ENCODE assay signal across 8 mouse cellular contexts in the genomic region with DNA sequence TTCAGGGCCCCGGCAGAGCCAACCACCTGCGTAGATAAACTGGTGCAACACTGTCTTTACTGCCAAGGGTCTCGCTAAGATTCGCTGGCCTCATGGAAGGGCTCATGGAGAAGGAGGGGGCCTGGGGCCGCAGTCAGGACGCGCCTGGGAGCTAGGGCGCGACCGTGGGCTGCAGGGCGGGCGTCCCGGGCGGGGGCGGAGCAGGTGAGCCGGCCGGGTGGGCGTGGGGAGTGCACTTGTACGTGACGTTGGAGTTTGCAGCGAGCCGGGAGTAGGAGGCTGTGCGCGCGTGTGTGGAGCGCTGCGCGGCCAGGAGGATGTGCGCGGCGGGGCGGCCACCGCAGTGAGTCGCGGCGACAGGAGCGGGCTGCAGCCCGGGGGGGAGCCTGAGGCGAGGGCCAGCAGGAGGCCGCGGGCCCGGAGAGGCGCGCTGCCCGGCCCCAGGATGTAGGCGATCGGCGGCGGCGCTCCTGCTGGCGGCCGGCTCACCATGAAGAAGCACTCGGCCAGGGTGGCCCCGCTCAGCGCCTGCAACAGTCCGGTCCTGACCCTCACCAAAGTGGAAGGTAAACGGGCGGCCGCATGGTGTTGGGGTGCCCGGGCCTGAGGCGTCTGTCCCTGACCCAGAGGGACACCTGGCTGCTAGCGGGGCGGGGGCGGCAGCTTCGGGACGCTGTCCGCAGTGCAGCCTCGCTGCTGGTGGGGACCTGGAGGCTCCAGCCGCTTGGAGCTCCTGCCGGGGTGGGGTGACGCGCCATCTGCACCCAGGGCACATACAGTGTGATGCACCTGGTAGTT. TPM values are rescaled to one million over a fixed set of nuclear protein-coding genes. Genes with fewer than 3 reads are reported as not detected.
DNase-seq lines count a peak whose midpoint lies in the region; ATAC-seq and TF ChIP-seq lines count a peak whose summit lies in the region.

A gene (plus strand): TSS at position 263 of the 798 bp plus-strand sequence.

- in situ Hi-C loops in Patski (cut with MboI; ENCODE audit: low pct_unique_long_range_greater_than_20kb), result no loop called here

- no peaks in the 10 kb centered on the region for H3K9me3 ChIP-seq in forebrain, embryonic 14.5 days (replicated peaks; ENCODE audit: control insufficient read depth, low read length)
- no peaks in the 10 kb centered on the region for H3K9me3 ChIP-seq in intestine, embryonic 14.5 days (ENCODE audit: control insufficient read depth, low read length)

- no peak for TF ChIP-seq CTCF in Patski (IDR thresholded peaks at IDR 0.05)

- no peaks in the 10 kb centered on the region for H3K36me3 ChIP-seq in forebrain, embryonic 14.5 days (ENCODE audit: control insufficient read depth, insufficient read depth, low read length)
- H3K36me3 ChIP-seq in intestine, embryonic 14.5 days (ENCODE audit: control insufficient read depth, insufficient read depth, low read length), result no peaks in the 10 kb centered on the region

- no peak within 1 kb of the TSS for H3K27ac ChIP-seq in forebrain, embryonic 14.5 days (ENCODE audit: low read depth, low read length)
- H3K27ac ChIP-seq in intestine, embryonic 14.5 days (ENCODE audit: low read depth), result no peak within 1 kb of the TSS

- H3K4me3 ChIP-seq in forebrain, embryonic 14.5 days (ENCODE audit: low read depth, low read length), result peak within 1 kb of the TSS; percentile 45
- peak within 1 kb of the TSS; percentile 44 for H3K4me3 ChIP-seq in intestine, embryonic 14.5 days (ENCODE audit: low read depth, low read length)

- DNase-seq in Patski (ENCODE audit: low read depth, low spot score), result no peak
- DNase-seq in cerebellum, adult 11 months, result peak; percentile 73
- peak; percentile 48 for DNase-seq in forebrain, embryonic 14.5 days (ENCODE audit: low spot score)
- DNase-seq in intestine, embryonic 14.5 days (ENCODE audit: low spot score), result peak; percentile 76
- DNase-seq in left cerebral cortex, adult 8-10 months (ENCODE audit: low spot score in 2 of 2), result peak; percentile 40 to 78
- DNase-seq in lung, postnatal 36 days, result peak; percentile 16
- peak; percentile 67 to 77 for DNase-seq in right cerebral cortex, postnatal 36 days (ENCODE audit: low spot score in 2 of 2)
- no peak for DNase-seq in MN1 (ENCODE audit: low spot score)

- POLR2A ChIA-PET in Patski (lab: Charles Lee), result no interaction called here

- H3K9ac ChIP-seq in forebrain, embryonic 14.5 days (ENCODE audit: low read length), result peak within 1 kb of the TSS; percentile 64
- peak within 1 kb of the TSS; percentile 40; the same call in 1 of the 2 replicates for H3K9ac ChIP-seq in intestine, embryonic 14.5 days (ENCODE audit: low read length)

- ATAC-seq in Patski, result peak; percentile 51
- ATAC-seq in forebrain, embryonic 14.5 days, result peak; percentile 79
- peak; percentile 63 for ATAC-seq in intestine, embryonic 14.5 days (replicated peaks; ENCODE audit: low FRiP score, low TSS enrichment, low read depth)

- CTCF ChIA-PET in Patski (lab: Charles Lee), result interaction anchor here (1.2 to 4.0 kb wide), 5 partner anchors 17 to 86 kb away, joined by 4 to 23 read pairs (median 8); no protein-coding TSS in a partner anchor

- H3K4me1 ChIP-seq in forebrain, embryonic 14.5 days (ENCODE audit: control insufficient read depth, insufficient read depth, low read length), result peaks cover 2% of the 10 kb centered on the region; the same call in 1 of the 2 replicates
- H3K4me1 ChIP-seq in intestine, embryonic 14.5 days (replicated peaks; ENCODE audit: control insufficient read depth, insufficient read depth, low read length), result no peaks in the 10 kb centered on the region; the same call in 1 of the 2 replicates

- WGBS in forebrain, embryonic 14.5 days, result under 1% methylated on average over 63 of the region's 72 CpGs
- WGBS in intestine, embryonic 14.5 days, result under 1% methylated on average over 72 of the region's 72 CpGs

- peak within 1 kb of the TSS; percentile 72 for H3K4me2 ChIP-seq in forebrain, embryonic 14.5 days (ENCODE audit: low read length)
- peak within 1 kb of the TSS; percentile 90 for H3K4me2 ChIP-seq in intestine, embryonic 14.5 days (ENCODE audit: low read length)

- H3K27me3 ChIP-seq in Patski, result no peaks in the 10 kb centered on the region
- peaks cover 9% of the 10 kb centered on the region for H3K27me3 ChIP-seq in forebrain, embryonic 14.5 days (replicated peaks; ENCODE audit: control insufficient read depth, insufficient read depth, low read length)
- peaks cover 12% of the 10 kb centered on the region for H3K27me3 ChIP-seq in intestine, embryonic 14.5 days (replicated peaks; ENCODE audit: control insufficient read depth, insufficient read depth, low read length)

RNA-seq across cellular contexts. Expression of the gene that starts here (rescaled TPM):
- polyA plus RNA-seq in Patski (2021), result 24.4 TPM
- 0.24 and 0.54 TPM in 2 replicates for polyA plus RNA-seq in forebrain, embryonic 14.5 days (2014; fragmentation: Nextera tagmentation; extraction: Ambion mirVana)
- polyA plus RNA-seq in intestine, embryonic 14.5 days (2014; fragmentation: Nextera tagmentation; extraction: Ambion mirVana), result 0.30 and 0.38 TPM in 2 replicates
- 10 to 100 TPM; 33.6 to 40.5 (median 36.6) TPM for total RNA-seq in left cerebral cortex, adult 8-10 months (2022)

Comparison
In these comparisons a context has a peak if more than half of its experiments do, and no peak if none do; other contexts are left out.
1. RNA of the gene that starts here (polyA plus RNA-seq): 24.4 TPM in Patski (single experiment); 0.30 to 0.38 TPM in intestine, embryonic 14.5 days and 0.24 to 0.54 TPM in forebrain, embryonic 14.5 days; every median in the first group is over 10 times any median in the second.
2. Peak in DNase-seq, ATAC-seq, H3K4me3 ChIP-seq, H3K9ac ChIP-seq and H3K4me2 ChIP-seq in forebrain, embryonic 14.5 days; RNA of the gene not detected or under 1 TPM.
3. Peak in DNase-seq, ATAC-seq, H3K4me3 ChIP-seq, H3K9ac ChIP-seq and H3K4me2 ChIP-seq in intestine, embryonic 14.5 days; RNA of the gene not detected or under 1 TPM.
4. DNase-seq: peak in cerebellum, adult 11 months (single experiment), left cerebral cortex, adult 8-10 months (2 of 2), lung, postnatal 36 days (single experiment) and right cerebral cortex, postnatal 36 days (2 of 2); none in Patski (single experiment) and MN1 (single experiment).
5. Peak in every context shown above with its lines, with median percentiles within 50 percentile points of each other: ATAC-seq.